Mouse (Mus musculus): Measurements from ENCODE around the gene 2610001J05Rik.

DNA sequence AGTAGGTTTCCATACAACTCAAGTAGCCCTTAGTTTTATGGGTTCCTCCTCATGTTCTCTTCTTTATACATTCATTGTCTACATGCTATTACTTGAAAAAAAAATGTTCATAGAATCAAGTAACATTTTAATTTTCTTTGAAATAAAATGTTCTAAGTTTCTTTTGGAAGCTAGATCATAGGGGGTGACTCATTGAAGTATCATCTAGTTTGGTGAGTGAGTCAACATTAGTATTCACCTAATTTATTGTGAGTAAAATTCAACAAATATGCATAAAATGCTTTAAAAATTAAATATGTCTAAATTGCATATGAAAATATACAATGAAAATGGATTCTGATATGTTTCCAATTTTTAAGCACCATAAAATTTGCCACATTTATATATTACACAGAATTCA lies 11.6 kb upstream of the 2610001J05Rik start:
- TF ChIP-seq CTCF (IDR thresholded peaks at IDR 0.05; ENCODE audit: low read depth, low read length): no peak
- TF ChIP-seq POLR2A (IDR thresholded peaks at IDR 0.05; ENCODE audit: extremely low read depth, insufficient read depth, low read length): no peak
